Mouse (Mus musculus) neural tube, embryonic 12.5 days (tissue): ENCODE results near the gene Klc3. TPM values are rescaled to one million over a fixed set of nuclear protein-coding genes. Genes with fewer than 3 reads are reported as not detected.

ENCODE experiments used
- ATAC-seq: fragments of 200-750 bp; cut with Nextera tagmentation; 2 replicates; pipeline ENCODE4 v1.8.0; 2017; ENCODE audit warnings: low read depth, mild to moderate bottlenecking, moderate TSS enrichment, moderate library complexity; ENCODE audit not compliant: low FRiP score
- H3K27ac ChIP-seq: fragments of 300-500 bp; sonication (generic); 2 replicates; pipeline ENCODE4 v1.5.1; 2016
- H3K27me3 ChIP-seq: fragments of 300-500 bp; sonication (generic); replicated peaks from 2 replicates; pipeline ENCODE4 v1.6.1; 2016; ENCODE audit warnings: mild to moderate bottlenecking
- H3K36me3 ChIP-seq: fragments of 300-500 bp; sonication (generic); 2 replicates; pipeline ENCODE4 v1.6.1; 2016; ENCODE audit warnings: mild to moderate bottlenecking
- H3K4me1 ChIP-seq: fragments of 300-500 bp; sonication (generic); 2 replicates; pipeline ENCODE4 v1.6.1; 2016
- H3K4me2 ChIP-seq: fragments of 300-500 bp; sonication (generic); replicated peaks from 2 replicates; pipeline ENCODE4 v1.6.1; 2016; ENCODE audit warnings: mild to moderate bottlenecking
- H3K4me3 ChIP-seq: fragments of 300-500 bp; sonication (generic); 2 replicates; pipeline ENCODE4 v1.5.1; 2016
- H3K9ac ChIP-seq: fragments of 300-500 bp; sonication (generic); 2 replicates; pipeline ENCODE4 v1.6.1; 2016; ENCODE audit warnings: mild to moderate bottlenecking
- H3K9me3 ChIP-seq: fragments of 300-500 bp; sonication (generic); 2 replicates; pipeline ENCODE4 v1.6.1; 2016; ENCODE audit warnings: mild to moderate bottlenecking
- WGBS: fragments of 180-500 bp; shearing (Covaris S2); methylation state at CpG from one replicate; pipeline ENCODE4 v1.1.7; 2016; 5-methylcytosine and 5-hydroxymethylcytosine counted together
- polyA plus RNA-seq: library from polyadenylated mRNA; unstranded; fragments of >200 nt; fragmentation: Nextera tagmentation; extraction: Ambion mirVana; gene quantifications from 2 replicates; pipeline ENCODE4 v1.2.1, GENCODE M21; 2016

Gene Klc3
- polyA plus RNA-seq, result 3.9 and 6.4 TPM in 2 replicates

GRCm38 (mm10) chr7:19403731-19404296 is at the start of gene Klc3:
Klc3 (minus strand) TSS chr7:19404104.
- under 1% methylated on average over 62 of the region's 62 CpGs for WGBS
- peaks cover 21% of the 10 kb centered on the region for H3K4me1 ChIP-seq
- H3K9me3 ChIP-seq, result 0 out of 2 replicates have a peak, but pooled peaks cover 7% of the 10 kb centered on the region
- no peak within 1 kb of the TSS for H3K27ac ChIP-seq
- H3K4me2 ChIP-seq, result peak within 1 kb of the TSS; percentile 97
- no peaks in the 10 kb centered on the region for H3K36me3 ChIP-seq
- peaks cover 61% of the 10 kb centered on the region for H3K27me3 ChIP-seq
- H3K9ac ChIP-seq, result peak within 1 kb of the TSS; percentile 64
- no peak for ATAC-seq
- H3K4me3 ChIP-seq, result peak within 1 kb of the TSS; percentile 52

GRCm38 (mm10) chr7:19449165-19449564 is 45.3 kb upstream of the Klc3 start:
- Histone ChIP-seq H3K27ac (no peak overlapping the region), H3K4me2 (no peak overlapping the region), H3K4me1 (no peaks in the 10 kb centered on the region), H3K4me3 (no peak overlapping the region), H3K27me3 (no peaks in the 10 kb centered on the region), H3K9ac (no peak overlapping the region), H3K9me3 (no peaks in the 10 kb centered on the region; the same call in 1 of the 2 replicates), H3K36me3 (peaks cover 77% of the 10 kb centered on the region)
- no peak for ATAC-seq
- WGBS, result 91% methylated on average over 12 of the region's 12 CpGs

GRCm38 (mm10) chr7:19447689-19448088 is 43.8 kb upstream of the Klc3 start:
- Histone ChIP-seq H3K4me1 (no peaks in the 10 kb centered on the region), H3K9me3 (no peaks in the 10 kb centered on the region; the same call in 1 of the 2 replicates), H3K4me3 (no peak overlapping the region), H3K27ac (no peak overlapping the region), H3K9ac (no peak overlapping the region), H3K27me3 (no peaks in the 10 kb centered on the region), H3K36me3 (peaks cover 84% of the 10 kb centered on the region), H3K4me2 (no peak overlapping the region)
- ATAC-seq, result no peak
- WGBS, result 94% methylated on average over 16 of the region's 16 CpGs

- no peak for ATAC-seq
- 86% methylated on average over 12 of the region's 12 CpGs for WGBS
- Histone ChIP-seq H3K9me3 (no peaks in the 10 kb centered on the region), H3K36me3 (peaks cover 85% of the 10 kb centered on the region), H3K4me2 (no peak overlapping the region), H3K27me3 (no peaks in the 10 kb centered on the region), H3K4me1 (no peaks in the 10 kb centered on the region), H3K4me3 (no peak overlapping the region), H3K27ac (no peak overlapping the region), H3K9ac (no peak overlapping the region)
These were observed 40.9 kb upstream of the Klc3 start for GRCm38 (mm10) chr7:19444801-19445200.

- Histone ChIP-seq H3K9ac (no peak overlapping the region), H3K36me3 (peaks cover 82% of the 10 kb centered on the region), H3K4me1 (no peaks in the 10 kb centered on the region), H3K27ac (no peak overlapping the region), H3K4me2 (no peak overlapping the region), H3K9me3 (no peaks in the 10 kb centered on the region), H3K27me3 (no peaks in the 10 kb centered on the region), H3K4me3 (no peak overlapping the region)
- WGBS, result 44% methylated on average over 3 of the region's 3 CpGs
- 0 out of 2 replicates have a peak, but pooled peaks have one; percentile 38 for ATAC-seq
These were observed 39.4 kb upstream of the Klc3 start for GRCm38 (mm10) chr7:19443344-19443743.

GRCm38 (mm10) chr7:19441448-19442091 is 37.7 kb upstream of the Klc3 start:
- Histone ChIP-seq H3K27me3 (no peaks in the 10 kb centered on the region), H3K4me1 (no peaks in the 10 kb centered on the region), H3K9me3 (no peaks in the 10 kb centered on the region), H3K4me3 (no peak overlapping the region), H3K27ac (no peak overlapping the region), H3K9ac (no peak overlapping the region), H3K36me3 (peaks cover 81% of the 10 kb centered on the region), H3K4me2 (no peak overlapping the region)
- no peak for ATAC-seq
- 91% methylated on average over 9 of the region's 9 CpGs for WGBS

GRCm38 (mm10) chr7:19437048-19437447 is 33.1 kb upstream of the Klc3 start:
- Histone ChIP-seq H3K4me3 (no peak overlapping the region), H3K27me3 (no peaks in the 10 kb centered on the region), H3K27ac (no peak overlapping the region), H3K4me1 (no peaks in the 10 kb centered on the region), H3K4me2 (no peak overlapping the region), H3K9me3 (0 out of 2 replicates have a peak, but pooled peaks cover 4% of the 10 kb centered on the region), H3K36me3 (peaks cover 93% of the 10 kb centered on the region), H3K9ac (no peak overlapping the region)
- 80% methylated on average over 9 of the region's 9 CpGs for WGBS
- ATAC-seq, result no peak

GRCm38 (mm10) chr7:19436276-19436675 is 32.4 kb upstream of the Klc3 start:
- Histone ChIP-seq H3K9ac (no peak overlapping the region), H3K27me3 (no peaks in the 10 kb centered on the region), H3K36me3 (peaks cover 94% of the 10 kb centered on the region), H3K4me2 (no peak overlapping the region), H3K27ac (no peak overlapping the region), H3K4me3 (no peak overlapping the region), H3K9me3 (0 out of 2 replicates have a peak, but pooled peaks cover 4% of the 10 kb centered on the region), H3K4me1 (no peaks in the 10 kb centered on the region)
- no peak for ATAC-seq
- WGBS, result 97% methylated on average over 2 of the region's 2 CpGs

- Histone ChIP-seq H3K36me3 (peaks cover 99% of the 10 kb centered on the region), H3K9ac (no peak overlapping the region), H3K27ac (no peak overlapping the region), H3K4me1 (no peaks in the 10 kb centered on the region), H3K27me3 (no peaks in the 10 kb centered on the region), H3K4me3 (no peak overlapping the region), H3K9me3 (0 out of 2 replicates have a peak, but pooled peaks cover 4% of the 10 kb centered on the region), H3K4me2 (no peak overlapping the region)
- ATAC-seq, result no peak
- 88% methylated on average over 2 of the region's 2 CpGs for WGBS
These were observed 28.6 kb upstream of the Klc3 start for GRCm38 (mm10) chr7:19432475-19432874.

- Histone ChIP-seq H3K9me3 (0 out of 2 replicates have a peak, but pooled peaks cover 4% of the 10 kb centered on the region), H3K4me1 (no peaks in the 10 kb centered on the region), H3K27me3 (no peaks in the 10 kb centered on the region), H3K9ac (no peak overlapping the region), H3K4me2 (no peak overlapping the region), H3K27ac (no peak overlapping the region), H3K36me3 (peaks cover 98% of the 10 kb centered on the region), H3K4me3 (no peak overlapping the region)
- WGBS, result 91% methylated on average over 6 of the region's 6 CpGs
- ATAC-seq, result no peak
These were observed 26.5 kb upstream of the Klc3 start for GRCm38 (mm10) chr7:19430402-19430801.

GRCm38 (mm10) chr7:19429726-19430125 is 25.8 kb upstream of the Klc3 start:
- Histone ChIP-seq H3K27me3 (no peaks in the 10 kb centered on the region), H3K4me1 (no peaks in the 10 kb centered on the region), H3K9me3 (0 out of 2 replicates have a peak, but pooled peaks cover 4% of the 10 kb centered on the region), H3K27ac (no peak overlapping the region), H3K4me3 (no peak overlapping the region), H3K36me3 (peaks cover 97% of the 10 kb centered on the region), H3K9ac (no peak overlapping the region), H3K4me2 (no peak overlapping the region)
- WGBS, result 65% methylated on average over 8 of the region's 8 CpGs
- ATAC-seq, result no peak

- no peak overlapping the region for H3K4me2 ChIP-seq
- H3K4me3 ChIP-seq, result no peak overlapping the region
- no peak overlapping the region for H3K9ac ChIP-seq
- WGBS, result 64% methylated on average over 15 of the region's 15 CpGs
- H3K27ac ChIP-seq, result no peak overlapping the region
- no peak for ATAC-seq
- H3K36me3 ChIP-seq, result peaks cover 81% of the 10 kb centered on the region
- H3K4me1 ChIP-seq, result no peaks in the 10 kb centered on the region
- no peaks in the 10 kb centered on the region for H3K27me3 ChIP-seq
- H3K9me3 ChIP-seq, result 0 out of 2 replicates have a peak, but pooled peaks cover 4% of the 10 kb centered on the region
These were observed 24.2 kb upstream of the Klc3 start for GRCm38 (mm10) chr7:19427999-19428650.
